Mouse (Mus musculus): Measurements from ENCODE around the gene Plcd3.

- no peak for TF ChIP-seq CTCF (IDR thresholded peaks at IDR 0.05; ENCODE audit: extremely low read depth, insufficient read depth, insufficient read length, insufficient replicate concordance)
- no peak for TF ChIP-seq POLR2A (IDR thresholded peaks at IDR 0.05; ENCODE audit: low read depth, low read length)
Observed at GRCm38 (mm10) chr11:103020713-103021335, 80.6 kb downstream of the Plcd3 start.
